In the genomic region with DNA sequence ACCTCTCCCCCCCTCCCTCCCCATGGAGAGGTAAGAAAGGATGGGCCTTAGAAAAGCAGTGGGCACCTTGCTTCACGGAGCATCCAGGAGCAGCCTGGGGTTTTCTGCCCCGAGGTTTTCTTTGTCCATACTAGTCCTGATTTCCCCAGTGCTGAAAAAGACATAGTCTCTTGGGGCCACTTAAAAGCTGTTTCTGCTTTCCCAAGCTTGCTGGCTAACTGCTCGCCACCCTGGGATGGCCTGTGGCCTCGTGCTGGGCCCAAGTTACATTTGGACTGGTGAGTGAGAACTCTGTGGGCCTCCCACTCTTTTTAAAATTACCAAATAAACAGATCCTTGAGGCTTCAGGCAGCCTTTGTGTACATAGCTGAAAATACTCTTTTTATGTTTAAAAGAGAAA, we compare ENCODE assay signal across 21 mouse cellular contexts. TPM values are rescaled to one million over a fixed set of nuclear protein-coding genes. Genes with fewer than 3 reads are reported as not detected.
DNase-seq lines count a peak whose midpoint lies in the region; ATAC-seq and TF ChIP-seq lines count a peak whose summit lies in the region.
"Had no signal": no experiment of that assay in that cellular context is flagged by ENCODE, and none has a peak within 500 bp of the region (broad histone marks: within the 10 kb centered on the region; RNA-seq: fewer than 3 reads in every experiment).

No protein-coding gene starts in this region.

- H3K27ac ChIP-seq in forebrain, embryonic 10.5 days, result 0 out of 2 replicates have a peak overlapping the region, but pooled peaks have one; percentile 20
- no peak overlapping the region for H3K27ac ChIP-seq in forebrain, embryonic 13.5 days
- no peak overlapping the region for H3K27ac ChIP-seq in ES-Bruce4 (ENCODE audit: insufficient read depth, low read length)
- peak overlapping the region; percentile 80 for H3K27ac ChIP-seq in embryonic facial prominence, embryonic 15.5 days (replicated peaks)
- H3K27ac ChIP-seq in intestine, embryonic 16.5 days (ENCODE audit: low read length), result no peak overlapping the region
- H3K27ac ChIP-seq: macrophage; neural tube, embryonic 12.5 days had no signal

- H3K4me1 ChIP-seq in forebrain, embryonic 10.5 days, result peaks cover 31% of the 10 kb centered on the region
- H3K4me1 ChIP-seq in forebrain, embryonic 13.5 days, result peaks cover 11% of the 10 kb centered on the region; the same call in 1 of the 2 replicates
- no peaks in the 10 kb centered on the region for H3K4me1 ChIP-seq in ES-Bruce4 (ENCODE audit: control insufficient read depth, insufficient read depth, low read length)
- peaks cover 40% of the 10 kb centered on the region for H3K4me1 ChIP-seq in embryonic facial prominence, embryonic 15.5 days
- peaks cover 7% of the 10 kb centered on the region for H3K4me1 ChIP-seq in intestine, embryonic 16.5 days (ENCODE audit: control insufficient read depth, insufficient read depth, low read length)
- H3K4me1 ChIP-seq: neural tube, embryonic 12.5 days had no signal

- no peak overlapping the region for H3K4me3 ChIP-seq in forebrain, embryonic 10.5 days
- H3K4me3 ChIP-seq in forebrain, embryonic 13.5 days, result no peak overlapping the region
- H3K4me3 ChIP-seq in ES-Bruce4 (ENCODE audit: low read depth, low read length), result no peak overlapping the region
- no peak overlapping the region for H3K4me3 ChIP-seq in embryonic facial prominence, embryonic 15.5 days (replicated peaks)
- H3K4me3 ChIP-seq in intestine, embryonic 16.5 days (ENCODE audit: low read length), result no peak overlapping the region
- H3K4me3 ChIP-seq: erythroblast, embryonic 14.5 days; neural tube, embryonic 12.5 days had no signal

- H3K4me2 ChIP-seq in forebrain, embryonic 13.5 days, result no peak overlapping the region
- H3K4me2 ChIP-seq in embryonic facial prominence, embryonic 15.5 days (replicated peaks), result no peak overlapping the region
- no peak overlapping the region for H3K4me2 ChIP-seq in intestine, embryonic 16.5 days (ENCODE audit: low read depth, low read length)
- H3K4me2 ChIP-seq: neural tube, embryonic 12.5 days had no signal

- no peak for DNase-seq in forebrain, embryonic 10.5 days (ENCODE audit: extremely low spot score, low spot score)
- DNase-seq in heart, postnatal 36 days, result peak; percentile 19 to 31
- DNase-seq in heart, postnatal 10 days, result no peak
- no peak for DNase-seq in kidney, adult 8-10 months
- DNase-seq: cerebellum, adult 11 months; kidney, postnatal 14 days; layer of hippocampus, adult 9-11 months; retina, postnatal 1 day; spleen, adult 18-20 months had no signal

- no peaks in the 10 kb centered on the region for H3K9me3 ChIP-seq in forebrain, embryonic 10.5 days
- no peaks in the 10 kb centered on the region for H3K9me3 ChIP-seq in forebrain, embryonic 13.5 days (replicated peaks)
- no peaks in the 10 kb centered on the region for H3K9me3 ChIP-seq in ES-Bruce4 (replicated peaks; ENCODE audit: control insufficient read depth, insufficient read depth, low read length, poor library complexity, severe bottlenecking)
- no peaks in the 10 kb centered on the region for H3K9me3 ChIP-seq in embryonic facial prominence, embryonic 15.5 days (replicated peaks)
- H3K9me3 ChIP-seq in intestine, embryonic 16.5 days (ENCODE audit: control insufficient read depth, low read length), result no peaks in the 10 kb centered on the region
- H3K9me3 ChIP-seq: neural tube, embryonic 12.5 days had no signal

- WGBS in forebrain, embryonic 10.5 days, result 89% methylated on average over 4 of the region's 4 CpGs
- 72% methylated on average over 4 of the region's 4 CpGs for WGBS in forebrain, embryonic 13.5 days
- 51% methylated on average over 4 of the region's 4 CpGs for WGBS in embryonic facial prominence, embryonic 15.5 days
- WGBS in intestine, embryonic 16.5 days, result 60% methylated on average over 4 of the region's 4 CpGs

- no peak for ATAC-seq in forebrain, embryonic 13.5 days
- no peak for ATAC-seq in embryonic facial prominence, embryonic 15.5 days (ENCODE audit: insufficient number of reproducible peaks, low FRiP score, low TSS enrichment, low read depth)
- no peak for ATAC-seq in intestine, embryonic 16.5 days

- no peaks in the 10 kb centered on the region for H3K27me3 ChIP-seq in forebrain, embryonic 10.5 days (ENCODE audit: poor library complexity, severe bottlenecking)
- H3K27me3 ChIP-seq in forebrain, embryonic 13.5 days, result no peaks in the 10 kb centered on the region
- H3K27me3 ChIP-seq in ES-Bruce4 (ENCODE audit: control insufficient read depth, insufficient read depth, low read length, poor library complexity, severe bottlenecking), result no peaks in the 10 kb centered on the region
- H3K27me3 ChIP-seq in embryonic facial prominence, embryonic 15.5 days, result no peaks in the 10 kb centered on the region
- H3K27me3 ChIP-seq in intestine, embryonic 16.5 days (replicated peaks; ENCODE audit: control insufficient read depth, insufficient read depth, low read length), result no peaks in the 10 kb centered on the region
- H3K27me3 ChIP-seq: neural tube, embryonic 12.5 days had no signal

- TF ChIP-seq EP300 in ES-Bruce4 (IDR thresholded peaks at IDR 0.05; ENCODE audit: insufficient read depth, low read depth, low read length), result no peak

- TF ChIP-seq CTCF in ES-Bruce4 (IDR thresholded peaks at IDR 0.05; ENCODE audit: low read depth, low read length), result no peak

- no peak for TF ChIP-seq POLR2A in ES-Bruce4 (IDR thresholded peaks at IDR 0.05; ENCODE audit: insufficient read depth, low read length)

- intact Hi-C loops in heart, postnatal 36 days (cut with DNase I), result loop anchor here (2.0 kb wide), 2 partner anchors 229 to 335 kb away; no protein-coding TSS in a partner anchor
- intact Hi-C loops in heart, postnatal 10 days (cut with DNase I), result loop anchor here (2.0 to 10.0 kb wide), 3 partner anchors 230 to 573 kb away; no protein-coding TSS in a partner anchor

- no peak overlapping the region for H3K9ac ChIP-seq in forebrain, embryonic 13.5 days
- H3K9ac ChIP-seq in ES-Bruce4 (ENCODE audit: low read depth, poor library complexity, severe bottlenecking), result 0 out of 2 replicates have a peak overlapping the region, but pooled peaks have one; percentile 8
- H3K9ac ChIP-seq in embryonic facial prominence, embryonic 15.5 days, result no peak overlapping the region
- H3K9ac ChIP-seq in intestine, embryonic 16.5 days (ENCODE audit: low read depth, low read length), result no peak overlapping the region
- H3K9ac ChIP-seq: neural tube, embryonic 12.5 days had no signal

- no peaks in the 10 kb centered on the region for H3K36me3 ChIP-seq in forebrain, embryonic 10.5 days (replicated peaks)
- no peaks in the 10 kb centered on the region for H3K36me3 ChIP-seq in forebrain, embryonic 13.5 days (ENCODE audit: poor library complexity, severe bottlenecking)
- no peaks in the 10 kb centered on the region for H3K36me3 ChIP-seq in ES-Bruce4 (ENCODE audit: control insufficient read depth, insufficient read depth, low read length, poor library complexity, severe bottlenecking)
- H3K36me3 ChIP-seq in embryonic facial prominence, embryonic 15.5 days, result no peaks in the 10 kb centered on the region
- no peaks in the 10 kb centered on the region for H3K36me3 ChIP-seq in intestine, embryonic 16.5 days (ENCODE audit: control insufficient read depth, insufficient read depth, low read length)
- H3K36me3 ChIP-seq: neural tube, embryonic 12.5 days had no signal

RNA-seq across cellular contexts. Expression of gene 4930558K02Rik, which starts 2.1 kb away (rescaled TPM):
- not detected in 2 replicates for polyA plus RNA-seq in forebrain, embryonic 10.5 days (2016; fragmentation: Nextera tagmentation; extraction: Ambion mirVana)
- polyA plus RNA-seq in forebrain, embryonic 13.5 days (2015; fragmentation: Nextera tagmentation; extraction: Ambion mirVana), result not detected in 2 replicates
- total RNA-seq in heart, postnatal 36 days (2021), result not detected
- total RNA-seq in heart, postnatal 10 days (2021), result not detected
- polyA plus RNA-seq in ES-Bruce4 (2011; ENCODE audit: insufficient read depth, insufficient read length, low read depth, missing spikeins), result not detected in 2 replicates
- polyA plus RNA-seq in embryonic facial prominence, embryonic 15.5 days (2015; fragmentation: Nextera tagmentation; extraction: Ambion mirVana), result not detected in 2 replicates
- polyA plus RNA-seq in intestine, embryonic 16.5 days (2015; fragmentation: Nextera tagmentation; extraction: Ambion mirVana), result not detected in 2 replicates
- total RNA-seq: ES-E14; heart, postnatal 14 days; left cerebral cortex, postnatal 10 days had no signal
- polyA plus RNA-seq: erythroblast, embryonic 14.5 days; inflammation-experienced regulatory T-cells, adult 6 months; liver, embryonic 16.5 days; macrophage; neural tube, embryonic 12.5 days had no signal

RNA-seq across cellular contexts. Expression of gene Pigc, which starts 8.3 kb away (rescaled TPM):
- 21.0 and 25.0 TPM in 2 replicates for polyA plus RNA-seq in forebrain, embryonic 10.5 days (2016; fragmentation: Nextera tagmentation; extraction: Ambion mirVana)
- polyA plus RNA-seq in forebrain, embryonic 13.5 days (2015; fragmentation: Nextera tagmentation; extraction: Ambion mirVana), result 30.9 and 31.6 TPM in 2 replicates
- 10 to 100 TPM; 14.3 to 17.6 TPM for total RNA-seq in heart, postnatal 36 days (2021)
- total RNA-seq in heart, postnatal 10 days (2021), result 10 to 100 TPM; 20.6 to 21.9 TPM
- 9.2 and 10.8 TPM in 2 replicates for polyA plus RNA-seq in ES-Bruce4 (2011; ENCODE audit: insufficient read depth, insufficient read length, low read depth, missing spikeins)
- 42.4 and 49.7 TPM in 2 replicates for polyA plus RNA-seq in embryonic facial prominence, embryonic 15.5 days (2015; fragmentation: Nextera tagmentation; extraction: Ambion mirVana)
- 35.3 and 35.8 TPM in 2 replicates for polyA plus RNA-seq in intestine, embryonic 16.5 days (2015; fragmentation: Nextera tagmentation; extraction: Ambion mirVana)

Comparison
In these comparisons a context has a peak if more than half of its experiments do, and no peak if none do; other contexts are left out.
1. DNase-seq: peak in heart, postnatal 36 days (2 of 2); none in forebrain, embryonic 10.5 days (single experiment), heart, postnatal 10 days (0 of 2) and kidney, adult 8-10 months (0 of 2).
2. H3K27ac ChIP-seq: peak in forebrain, embryonic 10.5 days (single experiment) and embryonic facial prominence, embryonic 15.5 days (single experiment); none in forebrain, embryonic 13.5 days (single experiment), ES-Bruce4 (single experiment) and intestine, embryonic 16.5 days (single experiment).